Mouse (Mus musculus) layer of hippocampus, adult 6 months (tissue): Measurements from ENCODE around the gene Lin28a. TPM values are rescaled to one million over a fixed set of nuclear protein-coding genes. Genes with fewer than 3 reads are reported as not detected.

Experiments
- long read RNA-seq, 2 experiments: library from polyadenylated mRNA; unstranded; transcript quantifications; one replicate each; pipeline ENCODE4 v2.0.0; 2019 to 2020
- polyA plus RNA-seq: library from polyadenylated mRNA; unstranded; fragments of <200 nt; fragmentation: Nextera tagmentation; gene quantifications from 2 replicates; pipeline ENCODE4 v1.2.3, GENCODE M21; 2021

Lin28a gene
- polyA plus RNA-seq, result not detected in 2 replicates
- long read RNA-seq, experiment 1, result 0 reads
- long read RNA-seq, experiment 2, result 0 reads

GRCm38 (mm10) chr4:134018779-134019145, at the start of gene Lin28a:
Lin28a (minus strand) TSS chr4:134018841.

GRCm38 (mm10) chr4:134060135-134060865, 41.7 kb upstream of the Lin28a start, which contains the start of gene Crybg2:
Crybg2 (plus strand) TSS chr4:134060815.

GRCm38 (mm10) chr4:134053538-134053937, 34.9 kb upstream of the Lin28a start, which contains the start of gene Zfp683:
Zfp683 (plus strand) TSS chr4:134053838.

GRCm38 (mm10) chr4:134000466-134001438, 17.9 kb downstream of the Lin28a start, which contains the start of gene Dhdds:
Dhdds (minus strand) TSS chr4:134000918.

GRCm38 (mm10) chr4:133968150-133968921, 50.3 kb downstream of the Lin28a start, which contains the start of gene Hmgn2:
Hmgn2 (minus strand) TSS chr4:133968650.

Other genes with a start within 250 kb of the Lin28a start
- 7.2 and 8.3 TPM in 2 replicates for gene Rps6ka1, start 131.0 kb downstream of the Lin28a start, polyA plus RNA-seq
- 235 and 280 TPM in 2 replicates for gene Hmgn2, start 50.2 kb downstream of the Lin28a start, polyA plus RNA-seq
- 41.2 and 47.7 TPM in 2 replicates for gene Dhdds, start 17.9 kb downstream of the Lin28a start, polyA plus RNA-seq
- not detected in 2 replicates for gene Zfp683, start 35.0 kb upstream of the Lin28a start, polyA plus RNA-seq
- 1.3 and 2.4 TPM in 2 replicates for gene Crybg2, start 42.0 kb upstream of the Lin28a start, polyA plus RNA-seq
- gene Cd52, start 76.2 kb upstream of the Lin28a start, polyA plus RNA-seq, result 11.8 and 18.3 TPM in 2 replicates
- 9.2 and 13.8 TPM in 2 replicates for gene Ubxn11, start 83.7 kb upstream of the Lin28a start, polyA plus RNA-seq
- gene Sh3bgrl3, start 109.9 kb upstream of the Lin28a start, polyA plus RNA-seq, result 819 and 825 TPM in 2 replicates
- 10.9 and 14.8 TPM in 2 replicates for gene Cep85, start 168.3 kb upstream of the Lin28a start, polyA plus RNA-seq
- gene Gm7534, start 184.2 kb upstream of the Lin28a start, polyA plus RNA-seq, result not detected in 2 replicates
- not detected in 2 replicates for gene Catsper4, start 208.5 kb upstream of the Lin28a start, polyA plus RNA-seq
- 0.19 TPM in 1 of 2 replicates, not detected in the other for gene Cnksr1, start 219.6 kb upstream of the Lin28a start, polyA plus RNA-seq
- gene E130218I03Rik, start 224.8 kb upstream of the Lin28a start, polyA plus RNA-seq, result 0.35 and 0.53 TPM in 2 replicates
- 13.4 and 14.4 TPM in 2 replicates for gene Zfp593, start 226.8 kb upstream of the Lin28a start, polyA plus RNA-seq
- 0.33 and 0.40 TPM in 2 replicates for gene Gm30191, start 228.1 kb upstream of the Lin28a start, polyA plus RNA-seq
- gene Grrp1, start 235.3 kb upstream of the Lin28a start, polyA plus RNA-seq, result 4.4 and 5.2 TPM in 2 replicates